17 mouse cellular contexts compared by ENCODE assay signal in the genomic region with DNA sequence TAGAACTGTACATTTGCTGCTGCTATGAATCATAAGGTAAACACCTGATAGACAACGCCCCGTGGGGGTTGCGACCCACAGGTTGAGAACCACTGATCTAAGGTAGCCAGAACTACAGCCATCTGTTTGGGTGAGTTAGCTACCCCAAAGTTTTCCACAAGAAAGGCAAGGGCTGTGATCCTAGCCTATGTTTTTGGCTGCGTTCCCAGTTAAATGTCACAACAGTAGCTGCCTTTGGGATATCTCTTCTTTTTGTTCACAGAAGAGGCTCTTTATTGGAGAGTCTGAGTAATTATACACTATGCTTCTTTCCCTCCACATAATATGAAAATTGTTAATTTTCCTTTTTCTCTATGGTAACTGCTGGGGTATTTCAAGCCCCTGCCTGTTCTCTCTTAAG. TPM values are rescaled to one million over a fixed set of nuclear protein-coding genes. Genes with fewer than 3 reads are reported as not detected.
DNase-seq lines count a peak whose midpoint lies in the region; ATAC-seq and TF ChIP-seq lines count a peak whose summit lies in the region.
"Had no signal": no experiment of that assay in that cellular context is flagged by ENCODE, and none has a peak within 500 bp of the region (broad histone marks: within the 10 kb centered on the region; RNA-seq: fewer than 3 reads in every experiment).

No protein-coding gene starts in this region.

- no peak overlapping the region for H3K9ac ChIP-seq in forebrain, embryonic 14.5 days (ENCODE audit: low read length)
- peak overlapping the region; percentile 7; the same call in 1 of the 2 replicates for H3K9ac ChIP-seq in heart, embryonic 16.5 days (ENCODE audit: low read length)
- H3K9ac ChIP-seq in lung, postnatal 0 days (replicated peaks; ENCODE audit: low read depth): no peak overlapping the region
- no peak overlapping the region for H3K9ac ChIP-seq in embryonic facial prominence, embryonic 14.5 days (ENCODE audit: low read depth, low read length)
- H3K9ac ChIP-seq: limb, embryonic 15.5 days; liver, postnatal 0 days; neural tube, embryonic 12.5 days had no signal

- H3K4me1 ChIP-seq in forebrain, embryonic 14.5 days (ENCODE audit: control insufficient read depth, insufficient read depth, low read length): no peaks in the 10 kb centered on the region
- peaks cover 14% of the 10 kb centered on the region for H3K4me1 ChIP-seq in forebrain, embryonic 10.5 days
- H3K4me1 ChIP-seq in heart, embryonic 16.5 days (ENCODE audit: control insufficient read depth, insufficient read depth, low read length): peaks cover 26% of the 10 kb centered on the region
- H3K4me1 ChIP-seq in lung, postnatal 0 days (ENCODE audit: insufficient read depth, low read depth, low read length): peaks cover 3% of the 10 kb centered on the region; the same call in 1 of the 2 replicates
- H3K4me1 ChIP-seq in embryonic facial prominence, embryonic 14.5 days (ENCODE audit: control insufficient read depth, insufficient read depth, low read length): peaks cover 12% of the 10 kb centered on the region; the same call in 1 of the 2 replicates

- no peak for TF ChIP-seq EP300 in lung, postnatal 0 days (IDR thresholded peaks at IDR 0.05)

- H3K4me2 ChIP-seq in forebrain, embryonic 14.5 days (ENCODE audit: low read length): no peak overlapping the region
- H3K4me2 ChIP-seq in heart, embryonic 16.5 days (ENCODE audit: low read depth, low read length): no peak overlapping the region
- H3K4me2 ChIP-seq in lung, postnatal 0 days (replicated peaks; ENCODE audit: low read depth, low read length): no peak overlapping the region
- H3K4me2 ChIP-seq in embryonic facial prominence, embryonic 14.5 days (ENCODE audit: low read depth, low read length): no peak overlapping the region
- H3K4me2 ChIP-seq: limb, embryonic 15.5 days had no signal

- 87% methylated on average over 4 of the region's 4 CpGs for WGBS in forebrain, embryonic 14.5 days
- WGBS in forebrain, embryonic 10.5 days: 93% methylated on average over 4 of the region's 4 CpGs
- 62% methylated on average over 4 of the region's 4 CpGs for WGBS in heart, embryonic 16.5 days
- 67% methylated on average over 4 of the region's 4 CpGs for WGBS in lung, postnatal 0 days
- 85% methylated on average over 4 of the region's 4 CpGs for WGBS in embryonic facial prominence, embryonic 14.5 days

- H3K36me3 ChIP-seq in forebrain, embryonic 14.5 days (ENCODE audit: control insufficient read depth, insufficient read depth, low read length): no peaks in the 10 kb centered on the region
- H3K36me3 ChIP-seq in forebrain, embryonic 10.5 days (replicated peaks): no peaks in the 10 kb centered on the region
- H3K36me3 ChIP-seq in heart, embryonic 16.5 days (ENCODE audit: control insufficient read depth, insufficient read depth): no peaks in the 10 kb centered on the region
- no peaks in the 10 kb centered on the region for H3K36me3 ChIP-seq in lung, postnatal 0 days (ENCODE audit: insufficient read depth, low read length)
- H3K36me3 ChIP-seq in embryonic facial prominence, embryonic 14.5 days (ENCODE audit: control insufficient read depth, insufficient read depth, low read length): no peaks in the 10 kb centered on the region
- H3K36me3 ChIP-seq: hindbrain, embryonic 10.5 days; limb, embryonic 15.5 days; neural tube, embryonic 12.5 days had no signal

- no peaks in the 10 kb centered on the region for H3K9me3 ChIP-seq in forebrain, embryonic 14.5 days (replicated peaks; ENCODE audit: control insufficient read depth, low read length)
- peaks cover 7% of the 10 kb centered on the region; the same call in 1 of the 2 replicates for H3K9me3 ChIP-seq in forebrain, embryonic 10.5 days
- H3K9me3 ChIP-seq in heart, embryonic 16.5 days (replicated peaks; ENCODE audit: control insufficient read depth, low read length): peaks cover 3% of the 10 kb centered on the region; the same call in 1 of the 2 replicates
- no peaks in the 10 kb centered on the region for H3K9me3 ChIP-seq in lung, postnatal 0 days (ENCODE audit: low read length)
- H3K9me3 ChIP-seq in embryonic facial prominence, embryonic 14.5 days (ENCODE audit: control insufficient read depth, low read length): no peaks in the 10 kb centered on the region
- H3K9me3 ChIP-seq: limb, embryonic 15.5 days had no signal

- peak; percentile 62 for DNase-seq in forebrain, embryonic 14.5 days (ENCODE audit: low spot score)
- no peak for DNase-seq in forebrain, embryonic 10.5 days (ENCODE audit: extremely low spot score, low spot score)
- no peak for DNase-seq in heart, adult 18-20 months
- DNase-seq in lung, postnatal 0 days (ENCODE audit: low spot score): peak; percentile 50
- no peak for DNase-seq in lung, postnatal 4 days
- peak; percentile 61 for DNase-seq in embryonic facial prominence, embryonic 14.5 days (ENCODE audit: low spot score)
- DNase-seq in cerebellum, adult 18-20 months: no peak
- DNase-seq: cerebellum, adult 9-11 months; kidney, adult 18-20 months; kidney, postnatal 14 days; lung, postnatal 36 days had no signal

- peak overlapping the region; percentile 49; the same call in 1 of the 2 replicates for H3K27ac ChIP-seq in forebrain, embryonic 14.5 days (ENCODE audit: low read depth, low read length)
- H3K27ac ChIP-seq in forebrain, embryonic 10.5 days: no peak overlapping the region
- H3K27ac ChIP-seq in heart, embryonic 16.5 days (ENCODE audit: low read length): peak overlapping the region; percentile 74
- no peak overlapping the region for H3K27ac ChIP-seq in lung, postnatal 0 days (ENCODE audit: low read length)
- H3K27ac ChIP-seq in embryonic facial prominence, embryonic 14.5 days (replicated peaks; ENCODE audit: low read depth, low read length): no peak overlapping the region
- H3K27ac ChIP-seq: hindbrain, embryonic 10.5 days; limb, embryonic 15.5 days had no signal

- no peak overlapping the region for H3K4me3 ChIP-seq in forebrain, embryonic 14.5 days (ENCODE audit: low read depth, low read length)
- H3K4me3 ChIP-seq in forebrain, embryonic 10.5 days: no peak overlapping the region
- no peak overlapping the region for H3K4me3 ChIP-seq in heart, embryonic 16.5 days (ENCODE audit: low read length)
- H3K4me3 ChIP-seq in lung, postnatal 0 days (ENCODE audit: low read depth, low read length): no peak overlapping the region
- no peak overlapping the region for H3K4me3 ChIP-seq in embryonic facial prominence, embryonic 14.5 days (ENCODE audit: low read depth, low read length)
- H3K4me3 ChIP-seq: hindbrain, embryonic 10.5 days; limb, embryonic 15.5 days; neural tube, embryonic 12.5 days had no signal

- no peak for ATAC-seq in forebrain, embryonic 14.5 days
- ATAC-seq in heart, embryonic 16.5 days (replicated peaks; ENCODE audit: extremely low read depth, insufficient read depth, low FRiP score): no peak
- ATAC-seq in lung, postnatal 0 days: no peak
- no peak for ATAC-seq in embryonic facial prominence, embryonic 14.5 days (ENCODE audit: low read depth)
- ATAC-seq: liver, postnatal 0 days had no signal

- H3K27me3 ChIP-seq in forebrain, embryonic 14.5 days (replicated peaks; ENCODE audit: control insufficient read depth, insufficient read depth, low read length): no peaks in the 10 kb centered on the region
- peaks cover 15% of the 10 kb centered on the region for H3K27me3 ChIP-seq in forebrain, embryonic 10.5 days (ENCODE audit: poor library complexity, severe bottlenecking)
- H3K27me3 ChIP-seq in heart, embryonic 16.5 days (ENCODE audit: control insufficient read depth, insufficient read depth, low read length): no peaks in the 10 kb centered on the region
- no peaks in the 10 kb centered on the region for H3K27me3 ChIP-seq in lung, postnatal 0 days (replicated peaks; ENCODE audit: insufficient read depth, low read length)
- no peaks in the 10 kb centered on the region; the same call in 1 of the 2 replicates for H3K27me3 ChIP-seq in embryonic facial prominence, embryonic 14.5 days (replicated peaks; ENCODE audit: control insufficient read depth, insufficient read depth, low read length)
- H3K27me3 ChIP-seq: CH12.LX; limb, embryonic 15.5 days; neural tube, embryonic 12.5 days had no signal

- TF ChIP-seq CTCF in lung, postnatal 0 days (IDR thresholded peaks at IDR 0.05): no peak

RNA-seq across cellular contexts. Expression of a gene that starts 3.7 kb away (rescaled TPM):
- polyA plus RNA-seq in forebrain, embryonic 14.5 days (2014; fragmentation: Nextera tagmentation; extraction: Ambion mirVana): 27.4 and 38.9 TPM in 2 replicates
- polyA plus RNA-seq in forebrain, embryonic 10.5 days (2016; fragmentation: Nextera tagmentation; extraction: Ambion mirVana): 2.3 and 4.3 TPM in 2 replicates
- polyA plus RNA-seq in heart, embryonic 16.5 days (2015; fragmentation: Nextera tagmentation; extraction: Ambion mirVana): 30.9 and 32.6 TPM in 2 replicates
- 100 to 1,000 TPM in 1 of 2 experiments, 10 to 100 TPM in 1; 97.6 to 122 TPM for total RNA-seq in heart, adult 18-20 months (2021)
- 17.2 and 20.8 TPM in 2 replicates for polyA plus RNA-seq in lung, postnatal 0 days (2015; fragmentation: Nextera tagmentation; extraction: Ambion mirVana)
- 13.9 and 15.1 TPM in 2 replicates for polyA plus RNA-seq in embryonic facial prominence, embryonic 14.5 days (2014; fragmentation: Nextera tagmentation; extraction: Ambion mirVana)

Comparison
In these comparisons a context has a peak if more than half of its experiments do, and no peak if none do; other contexts are left out.
1. DNase-seq: peak in forebrain, embryonic 14.5 days (single experiment), lung, postnatal 0 days (single experiment) and embryonic facial prominence, embryonic 14.5 days (single experiment); none in forebrain, embryonic 10.5 days (single experiment), heart, adult 18-20 months (0 of 2), lung, postnatal 4 days (0 of 2) and cerebellum, adult 18-20 months (0 of 2).
2. H3K27ac ChIP-seq: peak in forebrain, embryonic 14.5 days (single experiment) and heart, embryonic 16.5 days (single experiment); none in forebrain, embryonic 10.5 days (single experiment), lung, postnatal 0 days (single experiment) and embryonic facial prominence, embryonic 14.5 days (single experiment).